Mouse (Mus musculus): ENCODE data around the gene Mpp6. TPM values are rescaled to one million over a fixed set of nuclear protein-coding genes. Genes with fewer than 3 reads are reported as not detected.
A peak's percentile ranks its signal among the peaks of the same experiment; 100 is the strongest.

Mpp6 gene
- polyA plus RNA-seq, 2 experiments: 33.9 to 64.8 TPM

DNA sequence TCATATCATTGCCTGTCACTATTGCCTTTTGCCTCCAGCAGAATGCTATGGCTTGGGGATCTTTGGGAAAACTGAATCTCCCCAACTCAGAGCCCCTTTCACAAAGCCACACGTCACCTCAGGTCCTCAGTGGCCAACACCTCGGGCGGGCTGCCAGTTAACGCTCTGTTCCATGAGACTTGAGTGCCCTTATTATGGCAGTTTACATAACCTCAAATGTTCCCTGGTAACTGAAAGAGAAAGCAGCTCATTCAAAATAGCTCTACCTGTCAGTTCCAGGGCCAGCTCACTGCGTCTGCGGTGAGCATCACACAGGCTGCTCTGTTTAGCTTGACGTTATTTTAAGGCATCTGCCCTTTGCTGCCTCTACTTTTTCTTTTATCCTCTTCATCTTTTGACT lies 29.6 kb upstream of the Mpp6 start:
- Histone ChIP-seq H3K27me3 (ENCODE audit: control insufficient read depth, insufficient read depth, low read length) (no peaks in the 10 kb centered on the region), H3K4me2 (replicated peaks; ENCODE audit: low read depth, low read length, severe bottlenecking) (no peak overlapping the region), H3K36me3 (ENCODE audit: control insufficient read depth, insufficient read depth, low read length) (no peaks in the 10 kb centered on the region), H3K9me3 (ENCODE audit: control insufficient read depth, low read length) (no peaks in the 10 kb centered on the region), H3K4me3 (replicated peaks; ENCODE audit: low read length) (no peak overlapping the region), H3K9ac (ENCODE audit: low read depth, low read length, severe bottlenecking) (no peak overlapping the region), H3K27ac (replicated peaks; ENCODE audit: low read depth, low read length) (no peak overlapping the region), H3K4me1 (ENCODE audit: control insufficient read depth, insufficient read depth, low read length) (0 out of 2 replicates have a peak, but pooled peaks cover 6% of the 10 kb centered on the region)
- ATAC-seq (ENCODE audit: low FRiP score, low read depth) (no peak), DNase-seq (ENCODE audit: low spot score) (no peak)
- WGBS: 78% methylated on average over 7 of the region's 7 CpGs
- no peak for TF ChIP-seq POLR2A (IDR thresholded peaks at IDR 0.05; ENCODE audit: borderline replicate concordance, extremely low read depth, insufficient read depth, insufficient read length)

DNA sequence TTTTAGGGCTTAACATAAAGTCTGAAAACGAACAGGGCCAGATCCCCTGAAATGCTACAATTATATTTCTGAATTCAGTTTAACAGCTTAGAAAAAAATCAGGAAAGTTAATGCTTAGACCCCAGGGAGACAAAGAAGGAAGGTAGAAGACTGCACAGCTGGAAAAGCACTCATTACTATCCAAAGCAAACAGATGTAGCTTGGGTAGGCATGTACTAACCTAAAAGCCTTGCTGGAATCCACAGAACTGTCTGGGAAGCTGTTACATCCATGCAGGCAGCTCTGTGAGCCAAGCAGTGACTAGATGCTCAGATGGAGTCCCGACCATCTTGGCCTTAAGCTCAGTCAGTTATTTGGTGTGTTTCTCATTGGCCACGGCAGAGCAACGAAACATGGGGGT lies 24.8 kb upstream of the Mpp6 start:
- TF ChIP-seq POLR2A (IDR thresholded peaks at IDR 0.05; ENCODE audit: borderline replicate concordance, extremely low read depth, insufficient read depth, insufficient read length): no peak
- no peak overlapping the region for H3K27ac ChIP-seq (replicated peaks; ENCODE audit: low read depth, low read length)
- H3K4me1 ChIP-seq (ENCODE audit: control insufficient read depth, insufficient read depth, low read length): 0 out of 2 replicates have a peak, but pooled peaks cover 6% of the 10 kb centered on the region
- H3K36me3 ChIP-seq (ENCODE audit: control insufficient read depth, insufficient read depth, low read length): no peaks in the 10 kb centered on the region
- ATAC-seq (ENCODE audit: low FRiP score, low read depth) (peak; percentile 80; the same call in 1 of the 2 replicates), DNase-seq (ENCODE audit: low spot score) (peak; percentile 52)
- no peak overlapping the region for H3K9ac ChIP-seq (ENCODE audit: low read depth, low read length, severe bottlenecking)
- H3K9me3 ChIP-seq (ENCODE audit: control insufficient read depth, low read length): no peaks in the 10 kb centered on the region
- no peak overlapping the region for H3K4me2 ChIP-seq (replicated peaks; ENCODE audit: low read depth, low read length, severe bottlenecking)
- H3K27me3 ChIP-seq (ENCODE audit: control insufficient read depth, insufficient read depth, low read length): no peaks in the 10 kb centered on the region
- H3K4me3 ChIP-seq (replicated peaks; ENCODE audit: low read length): no peak overlapping the region
- WGBS: 53% methylated on average over 4 of the region's 4 CpGs

DNA sequence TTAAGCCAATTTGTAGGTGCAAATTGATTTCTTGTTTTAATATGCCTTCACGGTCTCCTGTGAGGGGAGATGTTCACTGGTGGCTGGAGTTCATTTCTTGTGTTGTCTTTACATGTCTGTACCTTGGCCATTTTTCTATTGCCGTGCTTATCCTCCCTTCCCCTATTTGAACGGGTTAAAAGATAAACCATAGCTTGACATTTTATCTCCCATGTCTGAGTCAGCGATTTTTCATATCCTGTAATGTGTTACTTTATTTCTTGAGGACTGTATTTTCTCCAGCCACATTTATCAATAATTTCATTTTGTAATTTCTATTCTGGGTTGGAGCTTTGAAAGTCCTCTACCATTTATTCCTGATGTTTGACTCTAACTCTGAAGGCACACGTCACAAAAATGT lies 20.7 kb upstream of the Mpp6 start:
- TF ChIP-seq POLR2A (IDR thresholded peaks at IDR 0.05; ENCODE audit: borderline replicate concordance, extremely low read depth, insufficient read depth, insufficient read length): no peak
- no peaks in the 10 kb centered on the region for H3K27me3 ChIP-seq (ENCODE audit: control insufficient read depth, insufficient read depth, low read length)
- DNase-seq (ENCODE audit: low spot score) (no peak), ATAC-seq (ENCODE audit: low FRiP score, low read depth) (no peak)
- no peak overlapping the region for H3K9ac ChIP-seq (ENCODE audit: low read depth, low read length, severe bottlenecking)
- H3K36me3 ChIP-seq (ENCODE audit: control insufficient read depth, insufficient read depth, low read length): no peaks in the 10 kb centered on the region
- H3K4me2 ChIP-seq (replicated peaks; ENCODE audit: low read depth, low read length, severe bottlenecking): no peak overlapping the region
- no peak overlapping the region for H3K4me3 ChIP-seq (replicated peaks; ENCODE audit: low read length)
- no peak overlapping the region for H3K27ac ChIP-seq (replicated peaks; ENCODE audit: low read depth, low read length)
- H3K9me3 ChIP-seq (ENCODE audit: control insufficient read depth, low read length): no peaks in the 10 kb centered on the region
- 0 out of 2 replicates have a peak, but pooled peaks cover 6% of the 10 kb centered on the region for H3K4me1 ChIP-seq (ENCODE audit: control insufficient read depth, insufficient read depth, low read length)
- 82% methylated on average over 5 of the region's 5 CpGs for WGBS

DNA sequence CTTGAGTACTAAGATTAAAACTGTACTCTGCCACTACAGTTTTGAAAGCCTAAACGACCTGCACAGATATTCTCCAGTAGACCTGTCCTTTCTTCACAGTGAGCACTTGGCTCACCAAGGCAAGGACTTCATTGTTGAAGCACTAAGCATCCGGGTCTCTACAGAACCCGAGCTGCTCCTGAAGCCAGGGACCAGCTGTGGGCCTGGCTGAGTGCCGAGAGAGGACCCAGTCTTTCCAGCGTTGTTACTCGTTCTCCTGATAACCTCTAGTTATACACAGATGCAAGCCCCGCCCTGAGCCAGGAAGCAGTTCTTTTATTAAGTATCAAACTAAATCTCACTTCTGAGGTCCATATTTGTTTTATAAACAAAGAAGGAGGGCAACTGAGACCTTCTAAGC lies 19.8 kb upstream of the Mpp6 start:
- ATAC-seq (ENCODE audit: low FRiP score, low read depth): no peak
- Histone ChIP-seq H3K9me3 (ENCODE audit: control insufficient read depth, low read length) (no peaks in the 10 kb centered on the region), H3K4me3 (replicated peaks; ENCODE audit: low read length) (no peak overlapping the region), H3K36me3 (ENCODE audit: control insufficient read depth, insufficient read depth, low read length) (no peaks in the 10 kb centered on the region), H3K4me1 (ENCODE audit: control insufficient read depth, insufficient read depth, low read length) (0 out of 2 replicates have a peak, but pooled peaks cover 2% of the 10 kb centered on the region), H3K4me2 (replicated peaks; ENCODE audit: low read depth, low read length, severe bottlenecking) (no peak overlapping the region), H3K9ac (ENCODE audit: low read depth, low read length, severe bottlenecking) (no peak overlapping the region), H3K27ac (replicated peaks; ENCODE audit: low read depth, low read length) (no peak overlapping the region), H3K27me3 (ENCODE audit: control insufficient read depth, insufficient read depth, low read length) (no peaks in the 10 kb centered on the region)
- no peak for DNase-seq (ENCODE audit: low spot score)
- 68% methylated on average over 7 of the region's 7 CpGs for WGBS
- TF ChIP-seq POLR2A (IDR thresholded peaks at IDR 0.05; ENCODE audit: borderline replicate concordance, extremely low read depth, insufficient read depth, insufficient read length): no peak

DNA sequence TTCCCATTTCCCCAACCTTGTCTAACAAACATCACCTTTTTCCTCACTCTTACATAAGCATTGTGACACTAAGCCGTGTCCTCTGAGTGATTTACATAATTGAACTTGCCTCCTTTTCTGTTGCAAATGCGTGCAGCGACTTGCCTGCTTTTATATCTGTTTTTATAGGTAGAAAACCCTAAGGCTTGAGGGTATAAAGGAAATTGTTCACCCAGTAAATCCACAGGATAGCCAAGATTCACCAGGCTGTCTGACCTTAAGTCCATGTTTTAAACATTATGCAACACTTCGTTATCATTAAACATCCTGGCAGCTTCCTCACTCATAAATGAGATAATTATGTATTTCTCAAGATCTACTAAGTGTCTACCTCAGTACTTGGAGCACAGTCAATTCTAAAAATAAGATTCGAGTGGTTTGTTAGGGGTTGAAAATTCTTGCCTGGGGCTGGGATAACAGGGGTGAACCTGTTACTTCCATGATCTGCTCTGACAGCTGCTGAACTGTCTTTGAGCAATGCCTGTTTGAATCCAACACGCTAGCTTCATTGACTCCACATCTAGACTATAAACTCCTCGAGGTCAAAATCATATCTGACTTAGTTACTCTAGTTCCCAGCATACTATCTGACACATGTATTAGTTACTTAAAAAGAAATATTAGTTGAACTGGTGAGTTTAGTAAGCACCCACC lies 18.4 kb upstream of the Mpp6 start:
- 45% methylated on average over 7 of the region's 7 CpGs for WGBS
- ATAC-seq (ENCODE audit: low FRiP score, low read depth) (no peak), DNase-seq (ENCODE audit: low spot score) (no peak)
- no peak overlapping the region for H3K27ac ChIP-seq (replicated peaks; ENCODE audit: low read depth, low read length)
- H3K27me3 ChIP-seq (ENCODE audit: control insufficient read depth, insufficient read depth, low read length): no peaks in the 10 kb centered on the region
- H3K4me3 ChIP-seq (replicated peaks; ENCODE audit: low read length): no peak overlapping the region
- H3K36me3 ChIP-seq (ENCODE audit: control insufficient read depth, insufficient read depth, low read length): no peaks in the 10 kb centered on the region
- no peaks in the 10 kb centered on the region for H3K4me1 ChIP-seq (ENCODE audit: control insufficient read depth, insufficient read depth, low read length)
- H3K9me3 ChIP-seq (ENCODE audit: control insufficient read depth, low read length): no peaks in the 10 kb centered on the region
- TF ChIP-seq POLR2A (IDR thresholded peaks at IDR 0.05; ENCODE audit: borderline replicate concordance, extremely low read depth, insufficient read depth, insufficient read length): no peak
- no peak overlapping the region for H3K9ac ChIP-seq (ENCODE audit: low read depth, low read length, severe bottlenecking)
- H3K4me2 ChIP-seq (replicated peaks; ENCODE audit: low read depth, low read length, severe bottlenecking): no peak overlapping the region

All from limb, embryonic 14.5 days (tissue).